Mouse (Mus musculus) kidney, postnatal 14 days (tissue): ENCODE results near the gene Cyth1.

Source experiments
- DNase-seq: peaks from one replicate; pipeline ENCODE4 v3.0.0; 2022; ENCODE audit warnings: mixed read lengths

The Cyth1 gene

DNA sequence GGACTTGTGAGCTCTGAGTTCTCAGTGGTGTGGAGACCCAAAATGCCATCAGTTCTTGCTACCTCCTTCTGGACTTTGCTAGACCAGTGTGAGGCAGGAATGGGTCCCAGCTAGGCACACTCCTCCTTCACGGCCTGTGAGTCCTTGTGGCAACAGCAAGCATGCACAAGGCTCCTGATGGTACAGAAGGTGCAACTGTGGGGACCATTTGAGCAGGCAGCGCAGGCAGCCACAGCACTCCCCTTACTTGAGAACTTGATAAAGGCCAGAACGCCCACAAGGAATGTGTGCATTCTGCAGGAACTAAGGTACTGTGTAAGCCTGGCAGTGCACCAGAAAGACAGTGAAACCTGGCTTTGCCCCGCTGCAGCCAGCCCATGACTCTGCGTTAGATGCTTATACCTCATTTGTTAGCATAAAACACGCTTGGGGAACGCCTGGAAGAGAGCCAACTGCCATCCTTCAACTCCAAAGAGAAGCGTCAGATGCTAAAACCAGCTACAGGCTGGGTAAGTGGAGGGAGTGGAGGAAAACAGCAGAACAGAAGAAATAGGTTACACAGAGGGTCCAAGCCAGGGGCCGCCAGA is 98.2 kb downstream of the Cyth1 start:
- DNase-seq, result peak; percentile 46

DNA sequence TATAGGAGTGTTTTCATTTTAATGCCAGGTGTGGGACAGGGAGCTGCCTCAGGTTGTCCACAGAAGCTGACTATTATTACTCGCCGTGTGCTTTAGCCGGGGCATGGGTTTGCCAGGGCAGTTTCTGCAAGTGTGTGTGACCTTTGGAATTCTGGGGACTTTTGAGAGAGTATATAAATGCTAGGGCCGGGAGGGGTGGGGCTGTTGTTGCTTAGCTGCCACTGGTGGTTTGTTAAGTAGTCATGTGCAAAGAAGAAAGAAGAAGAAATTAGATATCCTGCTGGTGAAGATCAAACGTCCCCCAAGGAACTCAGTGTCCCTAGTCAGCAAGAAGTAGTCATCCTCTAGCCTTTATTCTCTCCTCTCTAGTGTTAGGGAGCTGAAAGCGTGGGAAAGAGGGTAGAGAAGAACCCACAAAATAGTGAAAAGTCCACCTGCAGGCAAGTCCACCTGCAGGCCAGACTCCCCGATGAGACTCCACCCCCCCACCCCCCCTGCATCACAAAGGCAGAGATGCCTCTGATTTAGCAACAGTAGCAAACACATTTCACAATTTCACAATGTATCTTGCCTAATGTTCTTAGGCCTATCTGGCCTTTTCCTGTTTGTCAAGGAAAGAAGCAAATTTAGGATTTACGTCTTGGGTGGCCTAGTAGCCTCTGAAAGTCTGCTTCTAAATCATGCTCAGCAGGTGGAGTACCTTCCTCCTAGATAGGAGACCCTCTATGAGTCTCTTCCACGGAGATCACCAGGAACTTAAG is 100.3 kb downstream of the Cyth1 start:
- DNase-seq, result no peak

DNA sequence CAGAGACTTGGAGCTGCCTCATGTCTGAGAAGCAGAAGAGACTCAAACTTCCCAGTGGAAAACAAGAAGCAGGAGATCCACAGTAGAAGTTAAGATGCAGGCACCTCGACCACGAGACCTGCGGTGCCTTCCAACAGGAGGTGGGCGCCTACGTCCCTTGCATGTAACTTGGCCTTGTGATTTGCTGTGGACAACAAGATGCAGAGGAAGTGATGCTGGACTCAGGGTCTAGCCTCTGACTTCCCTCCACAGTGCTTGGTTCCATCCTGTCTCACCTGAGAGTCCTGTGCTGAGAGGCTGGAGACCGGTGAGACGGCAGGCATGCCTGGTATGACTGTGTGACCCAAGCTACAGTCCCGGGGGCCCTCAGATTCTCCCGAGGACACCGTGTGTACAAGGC is 101.9 kb downstream of the Cyth1 start:
- no peak for DNase-seq

DNA sequence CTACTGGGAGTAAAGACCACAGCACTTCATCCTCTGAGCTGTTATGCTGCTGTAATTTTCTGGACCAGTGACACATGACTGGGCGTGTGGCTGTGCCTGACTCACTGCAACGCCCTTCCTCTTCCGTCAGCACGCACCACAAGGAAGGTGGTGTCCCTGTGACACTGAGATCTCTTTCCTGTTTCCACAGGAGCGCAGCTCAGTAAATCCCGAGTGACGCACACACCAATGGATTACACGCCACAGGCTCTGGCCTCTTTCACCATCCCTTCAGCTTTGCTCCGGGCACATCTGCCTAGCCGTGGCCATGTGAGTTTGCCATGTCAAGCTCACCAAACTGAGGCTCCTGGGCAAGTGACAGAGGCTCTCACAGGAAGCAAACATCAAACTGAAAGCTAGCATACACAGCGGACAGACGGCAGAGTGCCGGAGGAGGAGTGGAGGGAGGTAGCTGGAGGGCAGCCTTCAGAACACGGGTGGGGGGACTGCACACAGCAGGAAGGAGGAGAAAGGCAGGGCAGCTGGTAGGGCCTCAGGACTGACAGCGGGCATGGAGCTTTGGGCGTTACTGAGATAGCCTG is 102.5 kb downstream of the Cyth1 start:
- peak; percentile 73 for DNase-seq

DNA sequence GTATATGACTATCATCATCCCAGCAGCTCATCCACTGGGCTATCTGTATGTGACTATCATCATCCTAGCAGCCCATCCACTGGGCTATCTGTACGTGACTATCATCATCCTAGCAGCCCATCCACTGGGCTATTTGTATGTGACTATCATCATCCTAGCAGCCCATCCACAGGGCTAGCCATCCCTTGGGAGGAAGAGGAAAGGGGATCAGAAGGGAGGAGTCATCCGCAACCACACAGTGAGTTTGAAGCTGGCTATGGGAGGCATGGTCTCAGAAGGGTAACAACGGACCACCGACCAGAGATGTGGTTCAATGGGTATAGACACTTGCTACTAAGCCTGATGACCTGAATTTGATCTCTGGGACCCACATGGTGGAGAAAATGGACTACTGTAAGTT is 103.3 kb downstream of the Cyth1 start:
- DNase-seq, result no peak

DNA sequence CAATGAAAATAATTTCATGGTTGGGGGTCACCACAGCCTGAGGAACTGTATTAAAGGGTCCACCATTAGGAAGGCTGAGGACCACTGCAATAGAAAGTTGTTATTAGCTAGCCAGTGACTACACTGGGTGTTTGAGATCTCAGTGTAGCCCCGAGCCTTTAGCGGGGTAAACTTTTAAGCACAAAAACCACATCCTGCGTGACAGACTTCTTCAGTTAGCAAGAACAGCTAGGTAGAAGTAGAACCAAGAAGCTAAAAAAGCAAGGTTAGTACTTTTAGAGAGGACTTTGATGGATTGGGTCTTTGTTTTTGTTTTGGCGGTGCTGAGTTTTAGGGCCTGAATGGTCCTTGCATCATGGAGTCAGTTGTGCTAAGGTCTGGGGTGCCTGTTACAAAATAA is 104.7 kb downstream of the Cyth1 start:
- no peak for DNase-seq

DNA sequence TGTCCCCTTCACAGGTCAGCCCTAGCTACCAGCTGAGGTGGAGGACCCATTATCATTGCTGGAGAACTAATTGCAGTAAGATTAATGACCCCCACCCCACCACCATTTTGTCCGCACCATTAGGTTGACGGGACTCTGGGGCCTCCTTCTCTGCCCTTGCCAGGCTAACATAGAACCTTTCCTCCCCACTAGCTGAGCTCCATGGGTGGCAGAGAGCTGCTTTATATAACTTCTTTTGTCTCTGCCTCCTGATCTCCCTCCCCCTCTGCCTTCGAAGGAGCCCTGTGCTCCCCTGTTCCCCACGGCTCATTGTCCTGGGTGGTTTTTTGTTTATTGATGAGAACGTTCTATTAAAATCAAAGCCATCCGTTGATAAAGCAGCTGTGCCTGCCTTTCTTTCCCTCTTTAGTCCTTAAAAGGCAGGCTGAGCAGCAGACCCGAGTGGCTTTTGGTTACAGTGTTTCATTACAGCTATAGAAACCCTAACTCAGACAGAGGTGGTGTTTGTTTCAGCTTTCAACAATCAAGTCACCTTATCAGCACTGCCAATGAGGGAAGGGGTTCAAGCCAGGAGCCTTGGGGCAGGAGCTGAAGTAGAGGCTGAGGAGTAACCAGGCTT is 105.7 kb downstream of the Cyth1 start:
- no peak for DNase-seq

DNA sequence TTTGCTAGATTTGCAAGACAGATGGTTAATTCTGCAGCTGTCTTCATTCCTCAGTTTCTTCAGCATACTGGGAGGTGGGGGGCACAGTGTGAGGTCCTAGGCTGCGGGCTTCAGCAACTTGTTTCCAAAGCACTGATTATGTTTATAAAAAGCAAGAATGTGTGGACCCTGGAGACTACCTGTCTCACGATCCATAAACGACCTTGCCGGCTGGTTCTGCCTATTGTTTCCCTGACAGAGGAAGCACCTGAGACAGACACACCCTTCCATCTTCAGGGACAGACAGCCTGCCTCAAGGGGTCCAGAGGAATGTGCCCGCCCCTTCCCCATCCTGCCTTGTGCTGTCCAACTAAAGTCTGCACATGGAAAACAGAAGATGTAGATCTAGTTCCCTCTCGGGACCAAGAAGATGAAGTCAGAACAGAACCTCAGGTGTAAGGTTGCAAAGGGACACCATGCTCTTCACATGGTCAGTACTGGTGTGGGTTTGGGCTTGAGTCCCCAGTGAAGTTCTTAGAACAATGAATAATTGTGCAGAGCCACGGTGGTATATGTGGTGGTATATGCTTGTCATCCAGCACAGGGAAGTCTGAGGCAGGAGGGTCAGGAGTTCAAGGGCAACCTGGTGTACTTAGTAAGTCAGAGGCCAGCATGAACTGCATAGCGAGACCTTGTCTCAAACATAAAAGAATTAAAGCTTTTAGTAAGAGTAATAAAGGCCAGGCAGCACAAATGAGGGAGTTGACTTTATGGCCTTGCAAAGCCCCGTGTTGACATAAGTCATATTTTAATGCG is 107.4 kb downstream of the Cyth1 start:
- DNase-seq, result no peak

DNA sequence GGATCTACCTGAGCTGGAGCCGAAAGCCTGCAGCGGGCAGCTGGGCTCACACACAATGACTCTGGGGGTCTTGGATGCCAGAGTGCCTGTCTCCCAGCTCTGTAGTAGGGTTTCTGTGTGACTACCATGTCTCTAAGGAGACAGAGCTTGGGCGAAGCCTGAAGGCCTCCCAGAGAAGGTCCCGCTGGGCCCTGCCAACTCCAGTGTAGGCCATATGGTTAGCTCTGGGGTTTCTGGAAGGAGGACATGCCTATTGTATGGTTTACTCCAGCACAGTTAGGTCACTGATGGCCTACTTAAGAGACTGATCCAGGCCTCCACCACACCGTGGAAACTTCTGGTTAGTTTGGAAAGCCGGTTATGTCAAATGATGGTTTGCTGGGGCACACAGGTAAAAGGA is 110.0 kb downstream of the Cyth1 start:
- DNase-seq, result no peak

DNA sequence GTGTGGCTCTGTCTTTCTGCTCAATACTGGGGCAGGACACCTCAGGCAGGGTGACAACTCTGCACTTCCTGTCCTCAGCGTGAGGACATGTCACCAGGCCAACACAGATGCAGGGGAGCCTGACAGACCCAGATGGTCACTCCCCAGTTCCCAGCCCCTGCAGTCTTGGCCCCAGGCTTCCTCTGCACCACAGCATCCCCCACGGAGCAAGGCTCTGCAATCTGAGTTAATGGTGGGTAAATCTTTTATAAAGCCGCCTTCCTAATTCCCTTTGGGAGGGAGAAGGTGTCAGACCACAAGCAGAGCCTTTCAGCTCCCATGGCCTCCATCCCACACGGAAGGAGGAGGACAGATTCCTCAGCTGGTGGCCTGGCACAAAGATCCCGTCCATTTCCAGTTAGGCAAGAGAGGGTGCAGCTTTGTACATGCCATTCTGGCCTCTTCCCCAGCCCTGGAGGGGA is 112.2 kb downstream of the Cyth1 start:
- DNase-seq, result no peak

DNA sequence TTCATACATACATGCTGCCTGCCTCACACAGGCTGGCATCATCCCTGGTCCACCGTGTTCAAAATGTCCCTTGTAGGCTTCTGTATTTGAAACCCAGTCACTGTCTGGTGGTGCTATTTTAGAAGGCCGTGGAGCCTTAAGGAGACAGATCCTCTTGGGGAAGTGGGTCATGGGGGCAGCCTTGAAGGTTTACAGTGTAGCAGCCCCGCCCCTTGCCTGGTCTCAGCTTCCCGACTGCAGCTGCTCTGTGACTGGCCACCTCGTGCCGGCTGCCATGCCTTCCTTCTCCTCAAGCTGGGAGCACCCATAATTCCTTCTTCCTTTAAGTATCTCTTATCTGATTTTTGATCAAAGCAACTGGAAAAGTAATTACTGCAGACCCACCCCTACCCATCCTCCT is 113.1 kb downstream of the Cyth1 start:
- no peak for DNase-seq

DNA sequence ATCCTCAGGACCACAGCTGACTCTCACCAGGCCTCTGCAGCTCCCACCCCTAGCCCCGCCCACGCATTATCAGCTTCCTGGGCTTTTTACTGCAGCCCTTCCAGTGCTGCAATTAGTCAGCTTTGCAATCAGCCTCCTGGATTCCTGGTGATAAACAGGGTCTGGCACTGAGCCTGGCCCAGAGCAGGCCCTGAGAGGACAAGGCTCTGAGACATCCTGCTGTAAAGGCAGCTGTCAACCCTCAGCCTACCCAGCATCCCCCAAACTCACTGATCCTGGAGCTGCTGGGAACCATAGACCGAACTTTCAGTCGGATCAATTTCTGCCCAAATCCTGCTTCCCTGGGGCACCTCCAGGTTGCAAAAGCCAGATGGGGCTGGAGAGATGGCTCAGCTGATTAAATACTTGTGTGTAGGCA is 114.6 kb downstream of the Cyth1 start:
- peak; percentile 61 for DNase-seq

DNA sequence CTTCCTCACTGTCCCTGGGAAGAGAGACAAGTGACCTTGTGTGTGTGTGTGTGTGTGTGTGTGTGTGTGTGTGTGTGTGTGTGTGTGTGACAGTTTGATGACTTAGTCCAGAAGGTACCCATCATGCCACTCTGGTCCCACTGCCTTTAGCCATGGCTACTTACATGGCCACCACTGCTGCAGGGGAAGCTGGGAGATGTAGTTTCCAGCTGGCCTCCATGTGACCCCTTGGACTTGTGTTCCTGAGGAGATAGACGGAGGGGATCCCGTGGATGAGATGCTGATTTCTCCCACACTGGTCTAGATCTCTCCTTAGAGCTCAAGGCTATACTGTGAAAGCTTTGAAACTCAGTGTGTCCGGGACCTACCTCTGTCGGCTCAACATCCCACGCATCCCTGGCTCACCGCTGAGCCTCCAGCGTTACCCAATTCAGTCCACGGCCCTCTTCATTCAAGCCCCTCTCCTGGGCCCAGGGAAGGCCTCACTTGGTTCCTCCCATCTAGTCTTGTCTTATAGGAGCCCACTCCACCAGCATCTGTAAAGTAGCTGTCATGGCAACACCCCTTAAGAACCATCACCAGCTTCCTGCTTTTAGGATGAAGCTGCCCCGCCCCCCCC is 115.2 kb downstream of the Cyth1 start:
- DNase-seq, result no peak

DNA sequence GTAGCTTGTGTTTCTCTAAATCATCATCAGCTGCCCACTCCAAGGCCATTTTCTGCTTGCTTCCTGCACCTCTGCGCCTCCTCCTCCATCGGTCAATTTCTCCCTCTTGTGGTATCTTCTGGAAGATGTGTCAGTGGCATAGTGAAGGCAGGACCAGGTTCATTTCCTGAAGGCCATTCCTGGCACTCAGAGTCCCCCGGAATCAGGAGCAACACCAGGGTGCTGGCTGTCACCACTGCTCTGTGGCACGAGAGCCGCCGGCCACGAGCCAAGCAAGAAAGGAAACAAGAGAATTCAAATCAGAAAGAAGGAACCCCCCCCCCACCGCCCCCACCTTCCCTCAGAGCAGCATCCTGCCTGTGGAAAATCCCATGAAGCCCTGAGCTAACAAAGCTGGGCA is 116.3 kb downstream of the Cyth1 start:
- peak; percentile 74 for DNase-seq

DNA sequence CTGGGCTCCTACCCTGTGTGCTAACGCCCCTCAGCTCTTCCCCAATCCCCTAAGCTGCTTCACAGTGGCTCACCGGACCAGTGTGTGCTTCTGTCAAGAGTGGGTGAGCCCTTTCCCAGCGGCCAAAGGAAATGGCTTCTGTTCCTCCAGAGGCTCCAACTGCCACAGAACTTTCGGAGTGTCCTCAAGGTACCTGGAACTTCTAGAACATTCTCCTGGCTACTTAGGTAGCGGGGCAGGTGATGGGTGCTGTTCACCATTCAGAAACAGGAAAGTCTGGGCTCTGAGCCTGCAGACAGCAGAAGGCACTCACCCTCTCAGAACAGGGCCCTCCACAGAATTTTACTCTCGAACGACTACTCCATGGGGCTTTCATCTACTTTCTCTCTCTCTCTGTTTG is 117.9 kb downstream of the Cyth1 start, which contains the start of gene Dnah17:
Gene Dnah17, minus strand, starts transcription at position 101 of the 400 bp plus-strand sequence.
- no peak for DNase-seq

DNA sequence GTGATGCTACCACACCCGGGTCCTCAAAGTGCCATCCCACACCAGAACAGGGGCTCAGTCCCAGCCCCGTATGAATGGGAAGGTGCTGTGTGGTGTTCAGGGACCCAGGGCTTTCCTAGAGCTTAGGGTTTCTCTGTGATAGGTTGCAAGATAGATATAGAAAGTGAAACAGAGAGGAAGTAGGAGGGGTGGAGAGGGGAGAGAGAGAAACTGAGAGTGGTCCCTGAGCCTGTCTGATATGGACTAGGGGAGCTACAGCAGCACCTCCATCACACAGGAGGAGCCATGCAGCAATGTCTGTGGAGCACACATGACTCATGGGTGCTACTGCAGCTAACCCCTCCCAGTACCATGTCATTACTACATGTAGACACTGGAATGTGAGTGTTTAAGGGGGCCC is 118.6 kb downstream of the Cyth1 start:
- no peak for DNase-seq

DNA sequence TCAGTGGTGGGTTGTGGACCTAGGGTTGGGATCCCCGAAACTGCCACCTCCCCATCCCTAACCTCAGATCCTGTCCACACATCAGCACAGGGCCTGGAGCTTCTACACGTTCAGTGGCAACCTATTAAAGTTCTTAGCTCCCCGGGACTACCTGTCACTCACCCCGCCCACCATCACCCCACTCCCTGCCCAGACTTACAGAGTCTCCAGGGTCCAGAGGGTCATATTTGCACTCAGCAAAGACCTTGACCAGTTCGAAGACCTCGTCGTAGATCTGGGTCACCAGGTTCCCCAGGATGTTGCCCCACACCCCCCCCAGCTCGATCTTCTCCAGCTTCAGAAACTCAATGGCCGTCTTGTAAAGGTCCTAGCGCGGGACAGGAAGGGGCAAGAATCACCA is 126.8 kb downstream of the Cyth1 start:
- DNase-seq, result no peak

DNA sequence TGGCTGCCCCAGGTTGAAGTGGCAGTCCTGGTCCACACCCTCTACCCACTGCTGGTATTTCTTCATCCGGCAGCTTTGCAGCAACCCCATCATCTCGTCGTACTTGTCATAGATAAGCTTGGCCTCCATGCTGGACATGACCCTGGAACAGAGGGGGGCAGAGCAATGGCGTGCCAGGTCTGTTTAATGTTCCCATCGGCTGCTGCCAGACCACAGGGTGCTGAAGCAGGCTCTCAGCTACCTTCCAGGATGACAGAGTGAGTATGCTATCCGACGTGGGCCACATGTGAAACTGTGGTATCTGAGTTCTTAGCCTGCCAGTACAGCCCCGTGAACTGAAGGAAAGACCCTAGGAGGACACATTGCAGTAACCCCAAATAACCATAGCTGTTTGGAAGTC is 129.6 kb downstream of the Cyth1 start:
- DNase-seq, result no peak

DNA sequence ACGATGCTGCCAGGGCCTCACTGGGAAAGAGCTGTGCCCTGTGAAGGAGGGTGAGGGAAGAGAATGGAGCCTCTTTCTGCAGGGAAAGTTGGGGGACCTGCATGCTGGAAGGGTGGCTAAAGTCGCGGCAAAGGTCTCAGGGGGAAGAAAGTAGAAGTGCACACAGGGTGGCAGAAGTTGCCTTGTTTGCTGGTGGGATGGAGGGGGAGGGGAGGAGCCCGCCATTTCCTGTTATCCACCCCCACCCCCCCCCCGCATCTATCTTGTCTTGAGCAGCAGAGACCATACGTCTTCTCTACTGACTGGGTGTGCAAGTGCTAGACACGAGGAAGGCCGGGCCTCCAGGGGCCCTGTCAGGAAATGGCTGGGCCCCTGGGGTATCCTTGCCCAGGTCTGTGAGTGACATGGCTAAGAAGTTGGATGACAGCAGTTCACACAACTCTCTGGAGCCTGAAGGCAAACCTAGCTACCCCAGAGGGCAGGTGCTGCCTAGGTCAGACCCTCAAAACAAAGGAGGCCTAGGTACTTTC is 133.7 kb downstream of the Cyth1 start:
- DNase-seq, result no peak

DNA sequence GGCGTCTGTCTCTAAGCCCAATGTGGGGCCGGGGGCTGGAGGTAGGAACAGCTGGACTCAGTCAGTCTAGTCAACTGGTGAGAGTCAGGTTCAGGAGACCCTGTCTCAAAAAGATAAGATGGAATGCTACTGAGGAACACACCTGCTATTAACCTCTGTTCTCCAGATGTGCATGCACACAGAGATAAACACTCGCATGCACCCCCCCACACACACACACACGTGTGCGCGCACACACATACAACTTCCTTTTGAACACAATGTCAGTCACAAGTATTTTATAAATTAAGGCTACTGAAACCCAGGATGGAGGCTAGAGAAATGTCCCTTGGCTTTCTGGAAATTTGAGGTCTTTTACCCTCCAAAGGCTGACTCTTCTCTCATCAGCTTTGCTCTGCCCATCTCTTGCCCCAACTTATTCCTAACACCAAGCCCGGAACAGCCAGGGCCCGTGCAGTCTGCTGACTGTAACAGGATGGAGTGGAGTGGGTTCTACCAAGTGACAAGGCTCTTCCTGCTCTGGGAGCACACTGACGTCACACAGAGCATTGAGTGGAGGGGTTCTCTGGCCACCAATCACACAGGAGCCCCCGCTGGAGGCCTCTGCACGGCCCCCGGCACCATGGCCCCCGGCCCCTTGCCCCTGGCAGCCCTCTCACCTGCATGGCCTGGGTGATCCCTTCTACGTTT is 134.7 kb downstream of the Cyth1 start:
- DNase-seq, result no peak

DNA sequence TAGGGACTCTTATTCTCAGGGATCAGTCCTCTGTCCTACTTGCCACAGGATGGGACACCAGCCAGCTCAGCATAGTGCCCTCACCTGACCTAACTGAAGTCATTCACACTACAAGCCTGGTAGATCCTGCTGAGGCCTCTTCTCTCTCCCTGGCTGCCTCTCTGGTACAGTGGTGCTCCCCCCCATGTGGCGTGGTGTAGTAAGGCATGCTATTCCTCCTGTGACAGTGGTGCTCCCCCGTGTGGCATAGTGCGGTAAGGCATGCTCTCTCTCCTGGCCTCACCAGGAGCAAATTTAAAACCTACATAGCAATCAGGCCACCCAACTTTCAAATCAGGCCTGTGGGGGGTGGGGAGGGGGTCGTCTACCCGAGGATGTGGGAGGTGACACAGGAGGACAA is 144.4 kb downstream of the Cyth1 start:
- peak; percentile 86 for DNase-seq

DNA sequence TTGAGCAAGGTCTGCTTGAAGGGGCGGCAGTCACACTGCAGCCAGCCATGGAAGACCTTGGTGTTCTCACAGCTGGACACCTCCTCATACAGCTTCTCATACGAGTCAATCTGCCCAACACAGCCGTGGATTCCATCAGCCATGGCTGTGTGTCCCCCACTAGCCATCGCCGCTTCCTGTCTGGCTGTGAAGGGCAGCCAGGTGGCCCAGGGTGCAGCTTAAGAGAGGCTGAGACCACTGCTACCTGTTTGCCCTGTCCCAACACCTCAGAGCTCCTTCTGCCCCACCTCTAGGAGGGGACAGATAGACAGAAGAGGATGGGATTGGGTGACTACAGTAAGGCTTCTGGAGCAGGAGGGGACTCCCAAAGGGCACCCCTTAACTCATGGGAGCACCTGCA is 145.0 kb downstream of the Cyth1 start:
- DNase-seq, result no peak
